Mouse (Mus musculus): Measurements from ENCODE around the gene St7. TPM values are rescaled to one million over a fixed set of nuclear protein-coding genes. Genes with fewer than 3 reads are reported as not detected.

St7 gene
- polyA plus RNA-seq, 1 experiment from 2014 or later: 24.5 TPM

DNA sequence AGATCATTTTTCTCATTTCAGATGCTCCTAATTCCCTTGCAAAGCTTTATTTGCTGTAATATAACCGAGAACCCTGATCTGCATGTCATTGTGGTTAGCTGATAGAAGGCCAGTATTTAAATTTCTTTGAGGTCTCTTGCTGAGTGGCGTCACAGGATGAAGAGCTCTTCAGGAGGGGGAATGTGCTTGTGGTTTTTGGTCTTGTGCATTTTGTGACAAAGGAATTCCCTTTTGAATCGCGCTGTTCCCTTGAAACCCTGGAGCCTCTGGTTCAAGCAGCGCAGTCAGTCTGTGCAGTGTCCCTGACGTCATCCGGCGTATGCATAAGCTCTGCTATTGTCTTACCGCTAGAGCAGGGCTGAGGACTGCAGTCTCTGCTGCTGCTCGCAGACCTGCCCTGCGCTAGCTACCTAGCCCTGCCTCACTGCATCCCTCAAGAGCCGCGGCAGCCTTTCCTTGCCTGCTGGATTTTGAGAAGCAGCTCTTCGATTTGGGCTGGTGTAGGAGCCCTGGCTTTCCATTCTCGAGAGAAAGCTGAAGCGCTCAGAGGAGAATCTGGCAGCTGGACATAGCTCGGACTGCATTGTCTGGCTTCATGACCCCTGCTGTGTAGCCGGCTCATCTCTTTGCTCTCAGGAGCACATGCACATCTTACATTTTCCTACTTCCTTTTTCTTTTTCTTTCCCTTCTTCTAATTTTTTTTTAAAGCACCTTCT is 56.3 kb downstream of the St7 start:
- peak overlapping the region; percentile 73 for H3K4me2 ChIP-seq (replicated peaks; ENCODE audit: low read depth, low read length)
- H3K36me3 ChIP-seq (ENCODE audit: insufficient read depth, low read length): no peaks in the 10 kb centered on the region
- peak; percentile 35 for TF ChIP-seq CTCF (IDR thresholded peaks at IDR 0.05)
- 0 out of 2 replicates have a peak, but pooled peaks have one; percentile 25 for TF ChIP-seq EP300 (IDR thresholded peaks at IDR 0.05)
- H3K27me3 ChIP-seq (replicated peaks; ENCODE audit: insufficient read depth, low read length): no peaks in the 10 kb centered on the region
- DNase-seq (ENCODE audit: low spot score) (peak; percentile 95), ATAC-seq (peak; percentile 96)
- no peaks in the 10 kb centered on the region for H3K9me3 ChIP-seq (ENCODE audit: low read length)
- peak overlapping the region; percentile 48 for H3K9ac ChIP-seq (replicated peaks; ENCODE audit: low read depth)
- H3K4me3 ChIP-seq (ENCODE audit: low read depth, low read length): peak overlapping the region; percentile 43
- peak overlapping the region; percentile 84 for H3K27ac ChIP-seq (ENCODE audit: low read length)
- 4% methylated on average over 18 of the region's 18 CpGs for WGBS
- H3K4me1 ChIP-seq (ENCODE audit: insufficient read depth, low read depth, low read length): peaks cover 12% of the 10 kb centered on the region; the same call in 1 of the 2 replicates

DNA sequence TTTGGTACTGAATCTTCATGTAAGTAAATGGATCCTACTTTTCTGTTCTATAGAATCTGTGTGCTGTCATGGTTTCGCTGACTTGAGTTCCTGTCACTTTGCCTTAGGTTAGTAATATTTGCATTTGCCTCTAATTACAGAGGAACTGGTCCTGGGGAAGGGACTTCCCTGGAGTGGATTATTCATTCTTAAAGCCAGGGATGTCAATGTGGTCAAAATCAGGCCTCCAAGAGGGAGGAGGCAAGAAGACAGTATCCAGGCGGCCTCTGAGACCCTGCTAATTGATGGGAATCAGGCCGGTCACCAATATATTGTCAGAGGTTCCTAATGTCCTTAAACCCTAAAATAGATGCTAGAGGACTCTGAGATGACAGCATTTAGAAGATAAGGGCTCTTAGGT is 56.9 kb downstream of the St7 start:
- H3K27ac ChIP-seq (ENCODE audit: low read length): peak overlapping the region; percentile 84; the same call in 1 of the 2 replicates
- no peaks in the 10 kb centered on the region for H3K36me3 ChIP-seq (ENCODE audit: insufficient read depth, low read length)
- H3K27me3 ChIP-seq (replicated peaks; ENCODE audit: insufficient read depth, low read length): no peaks in the 10 kb centered on the region
- ATAC-seq (no peak), DNase-seq (ENCODE audit: low spot score) (no peak)
- H3K9me3 ChIP-seq (ENCODE audit: low read length): no peaks in the 10 kb centered on the region
- peak overlapping the region; percentile 43 for H3K4me3 ChIP-seq (ENCODE audit: low read depth, low read length)
- H3K4me1 ChIP-seq (ENCODE audit: insufficient read depth, low read depth, low read length): peaks cover 12% of the 10 kb centered on the region; the same call in 1 of the 2 replicates
- WGBS: 51% methylated on average over 3 of the region's 3 CpGs
- peak overlapping the region; percentile 73 for H3K4me2 ChIP-seq (replicated peaks; ENCODE audit: low read depth, low read length)
- H3K9ac ChIP-seq (replicated peaks; ENCODE audit: low read depth): peak overlapping the region; percentile 48
- TF ChIP-seq EP300 (IDR thresholded peaks at IDR 0.05) (no peak), CTCF (IDR thresholded peaks at IDR 0.05) (no peak)

DNA sequence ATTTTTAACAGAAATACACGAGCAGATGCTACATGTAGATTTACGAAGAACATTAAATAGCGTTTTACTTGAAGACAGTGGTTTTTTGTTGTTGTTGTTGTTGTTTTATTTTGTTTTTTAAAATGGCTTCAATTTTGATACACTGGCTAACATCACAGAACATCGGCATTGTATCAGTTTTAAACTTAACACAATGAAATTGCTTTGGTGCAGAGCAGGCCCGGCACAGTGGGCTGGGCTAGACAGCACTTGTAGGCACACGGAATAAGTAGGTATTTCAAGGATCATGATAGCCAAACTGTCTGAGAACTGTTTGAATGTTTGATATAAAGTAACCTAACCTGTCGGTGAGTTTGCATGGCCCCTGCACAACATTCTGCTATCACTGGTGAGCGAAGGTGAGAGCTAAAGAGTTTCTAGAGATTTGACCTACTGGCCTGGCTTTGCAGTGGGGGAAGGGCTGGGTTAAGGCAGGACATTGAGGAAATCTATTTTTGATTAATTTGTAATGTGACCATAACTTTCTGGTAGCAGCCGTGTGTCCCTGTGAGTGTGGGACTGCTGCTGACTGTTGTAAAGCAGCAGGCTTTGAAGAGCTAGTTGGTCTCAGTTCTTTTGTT is 57.4 kb downstream of the St7 start:
- TF ChIP-seq CTCF (IDR thresholded peaks at IDR 0.05): no peak
- no peak for TF ChIP-seq EP300 (IDR thresholded peaks at IDR 0.05)
- DNase-seq (ENCODE audit: low spot score) (no peak), ATAC-seq (0 out of 2 replicates have a peak, but pooled peaks have one; percentile 11)
- Histone ChIP-seq H3K27ac (ENCODE audit: low read length) (no peak overlapping the region), H3K27me3 (replicated peaks; ENCODE audit: insufficient read depth, low read length) (no peaks in the 10 kb centered on the region), H3K4me1 (ENCODE audit: insufficient read depth, low read depth, low read length) (peaks cover 12% of the 10 kb centered on the region; the same call in 1 of the 2 replicates), H3K9ac (replicated peaks; ENCODE audit: low read depth) (no peak overlapping the region), H3K4me3 (ENCODE audit: low read depth, low read length) (peak overlapping the region; percentile 43), H3K9me3 (ENCODE audit: low read length) (no peaks in the 10 kb centered on the region), H3K36me3 (ENCODE audit: insufficient read depth, low read length) (no peaks in the 10 kb centered on the region), H3K4me2 (replicated peaks; ENCODE audit: low read depth, low read length) (peak overlapping the region; percentile 73)
- 48% methylated on average over 9 of the region's 9 CpGs for WGBS

DNA sequence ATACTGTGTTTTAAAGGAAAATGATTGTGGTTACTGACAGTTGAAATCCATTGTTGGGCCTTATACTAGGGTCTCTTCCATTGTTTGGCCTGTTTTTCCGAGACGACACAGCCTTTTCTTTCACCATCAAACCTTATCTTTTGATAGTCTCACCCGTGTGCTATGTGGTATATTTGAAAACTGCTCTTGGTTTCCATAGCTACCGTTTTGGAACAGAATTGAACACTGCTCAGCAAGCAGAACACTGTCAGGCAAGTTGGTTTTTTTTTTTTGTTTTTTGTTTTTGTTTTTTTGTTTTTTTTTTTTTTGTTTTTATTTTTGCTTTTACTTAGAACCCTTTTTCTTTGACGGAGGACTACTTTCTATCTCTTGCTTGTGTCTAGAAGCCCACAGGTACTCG is 58.2 kb downstream of the St7 start:
- no peak for TF ChIP-seq EP300 (IDR thresholded peaks at IDR 0.05)
- no peak for TF ChIP-seq CTCF (IDR thresholded peaks at IDR 0.05)
- H3K4me3 ChIP-seq (ENCODE audit: low read depth, low read length): 0 out of 2 replicates have a peak overlapping the region, but pooled peaks have one; percentile 43

DNA sequence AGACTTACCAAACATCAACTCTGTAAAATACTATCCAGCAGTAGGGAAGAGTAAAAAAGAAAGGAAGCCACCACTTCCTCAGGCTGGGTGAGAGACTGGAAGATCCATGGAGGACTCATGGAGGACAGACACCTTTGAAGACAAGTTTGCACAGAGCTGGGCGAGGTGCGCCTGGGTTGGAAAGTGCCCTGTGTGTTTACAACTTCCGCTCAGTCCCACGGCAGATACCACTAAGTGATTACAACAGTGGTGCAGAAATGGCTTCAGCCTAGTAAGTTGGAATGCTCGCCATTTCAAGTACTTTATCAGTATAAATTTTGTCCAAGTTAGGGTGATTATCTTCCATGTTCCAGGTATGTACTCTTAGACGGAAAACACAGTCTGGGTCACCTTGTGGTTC is 63.2 kb downstream of the St7 start:
- H3K9me3 ChIP-seq (ENCODE audit: low read length): no peaks in the 10 kb centered on the region
- TF ChIP-seq CTCF (IDR thresholded peaks at IDR 0.05): no peak
- no peak for TF ChIP-seq EP300 (IDR thresholded peaks at IDR 0.05)
- no peak overlapping the region for H3K27ac ChIP-seq (ENCODE audit: low read length)
- 63% methylated on average over 6 of the region's 6 CpGs for WGBS
- H3K4me3 ChIP-seq (ENCODE audit: low read depth, low read length): no peak overlapping the region
- ATAC-seq (no peak), DNase-seq (ENCODE audit: low spot score) (no peak)
- no peak overlapping the region for H3K4me2 ChIP-seq (replicated peaks; ENCODE audit: low read depth, low read length)
- H3K9ac ChIP-seq (replicated peaks; ENCODE audit: low read depth): no peak overlapping the region
- H3K36me3 ChIP-seq (ENCODE audit: insufficient read depth, low read length): no peaks in the 10 kb centered on the region
- H3K4me1 ChIP-seq (ENCODE audit: insufficient read depth, low read depth, low read length): no peaks in the 10 kb centered on the region
- no peaks in the 10 kb centered on the region for H3K27me3 ChIP-seq (replicated peaks; ENCODE audit: insufficient read depth, low read length)

More for the DNA sequence above, 58.2 kb downstream of the St7 start:
- WGBS: 57% methylated on average over 6 of the region's 6 CpGs
- no peak overlapping the region for H3K9ac ChIP-seq (replicated peaks; ENCODE audit: low read depth)
- DNase-seq (ENCODE audit: low spot score) (no peak), ATAC-seq (no peak)
- no peaks in the 10 kb centered on the region for H3K27me3 ChIP-seq (replicated peaks; ENCODE audit: insufficient read depth, low read length)
- H3K27ac ChIP-seq (ENCODE audit: low read length): no peak overlapping the region
- peak overlapping the region; percentile 73; the same call in 1 of the 2 replicates for H3K4me2 ChIP-seq (replicated peaks; ENCODE audit: low read depth, low read length)
- H3K9me3 ChIP-seq (ENCODE audit: low read length): no peaks in the 10 kb centered on the region
- H3K4me1 ChIP-seq (ENCODE audit: insufficient read depth, low read depth, low read length): peaks cover 12% of the 10 kb centered on the region; the same call in 1 of the 2 replicates
- H3K36me3 ChIP-seq (ENCODE audit: insufficient read depth, low read length): no peaks in the 10 kb centered on the region

DNA sequence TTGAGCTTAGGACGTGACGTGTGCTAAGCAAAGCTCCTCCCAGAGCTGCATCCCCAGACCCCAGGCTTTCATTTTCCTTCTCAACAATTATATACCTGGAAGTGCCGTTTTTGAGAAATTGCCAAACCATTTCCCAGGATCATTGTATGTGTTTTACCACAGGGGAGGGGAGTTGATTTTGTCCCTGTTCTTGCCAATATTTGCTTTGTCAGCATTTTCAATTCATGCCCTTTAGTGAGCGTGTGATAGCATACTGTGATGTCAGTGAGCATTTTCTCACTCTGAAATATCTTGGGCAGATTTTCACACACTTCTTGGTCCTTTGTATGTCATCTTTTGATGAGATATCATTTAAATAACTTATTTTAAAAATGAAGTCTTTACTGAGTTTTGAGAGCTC is 65.8 kb downstream of the St7 start:
- Histone ChIP-seq H3K9ac (replicated peaks; ENCODE audit: low read depth) (no peak overlapping the region), H3K27me3 (replicated peaks; ENCODE audit: insufficient read depth, low read length) (no peaks in the 10 kb centered on the region), H3K9me3 (ENCODE audit: low read length) (no peaks in the 10 kb centered on the region), H3K4me2 (replicated peaks; ENCODE audit: low read depth, low read length) (no peak overlapping the region), H3K27ac (ENCODE audit: low read length) (no peak overlapping the region), H3K36me3 (ENCODE audit: insufficient read depth, low read length) (no peaks in the 10 kb centered on the region), H3K4me1 (ENCODE audit: insufficient read depth, low read depth, low read length) (no peaks in the 10 kb centered on the region), H3K4me3 (ENCODE audit: low read depth, low read length) (no peak overlapping the region)
- TF ChIP-seq CTCF (IDR thresholded peaks at IDR 0.05): no peak
- TF ChIP-seq EP300 (IDR thresholded peaks at IDR 0.05): no peak
- DNase-seq (ENCODE audit: low spot score) (no peak), ATAC-seq (no peak)
- 75% methylated on average over 4 of the region's 4 CpGs for WGBS

Measured in lung, postnatal 0 days (tissue).